Mouse (Mus musculus): ENCODE results near the gene Tmem161b.

GRCm38 (mm10) chr13:84234019-84234418 lies 11.9 kb downstream of the Tmem161b start:
- no peak for TF ChIP-seq POLR2A (IDR thresholded peaks at IDR 0.05; ENCODE audit: borderline replicate concordance, extremely low read depth, low read depth, low read length)
- TF ChIP-seq CTCF (IDR thresholded peaks at IDR 0.05; ENCODE audit: insufficient read depth, low read length), result no peak

Data from lung, adult 2 months (tissue).